ENCODE assay signal across 20 mouse cellular contexts in the genomic region with DNA sequence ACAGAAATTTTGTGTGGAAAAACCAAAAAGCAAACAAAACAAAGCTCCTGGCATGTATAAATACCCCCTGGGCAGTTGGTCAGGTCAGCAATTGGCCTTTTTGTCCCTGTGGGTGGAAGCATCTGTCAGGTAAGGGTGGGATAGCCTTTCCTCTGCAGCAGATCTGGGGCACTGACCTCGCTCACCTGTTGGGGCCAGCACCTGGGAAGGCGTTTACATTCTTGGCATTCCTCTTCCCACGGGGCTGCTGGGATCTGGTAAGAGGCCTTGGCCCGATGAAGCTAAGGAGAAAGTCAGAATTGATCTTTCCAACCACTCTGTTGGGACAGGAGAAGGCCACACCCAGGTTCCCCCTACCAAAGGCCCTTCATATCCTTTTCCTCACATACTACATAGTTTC. TPM values are rescaled to one million over a fixed set of nuclear protein-coding genes. Genes with fewer than 3 reads are reported as not detected.
DNase-seq lines count a peak whose midpoint lies in the region; ATAC-seq and TF ChIP-seq lines count a peak whose summit lies in the region.
"Had no signal": no experiment of that assay in that cellular context is flagged by ENCODE, and none has a peak within 500 bp of the region (broad histone marks: within the 10 kb centered on the region; RNA-seq: fewer than 3 reads in every experiment).

No protein-coding gene starts in this region.

- 0 out of 2 replicates have a peak, but pooled peaks cover 5% of the 10 kb centered on the region for H3K27me3 ChIP-seq in forebrain, embryonic 13.5 days
- H3K27me3 ChIP-seq in forebrain, embryonic 15.5 days = no peaks in the 10 kb centered on the region
- no peaks in the 10 kb centered on the region for H3K27me3 ChIP-seq in liver, postnatal 0 days (ENCODE audit: insufficient read depth, low read length)
- H3K27me3 ChIP-seq in liver, embryonic 11.5 days (replicated peaks; ENCODE audit: control insufficient read depth, insufficient read depth, low read length) = peaks cover 2% of the 10 kb centered on the region; the same call in 1 of the 2 replicates
- H3K27me3 ChIP-seq in neural tube, embryonic 11.5 days (ENCODE audit: control insufficient read depth, insufficient read depth, low read length) = no peaks in the 10 kb centered on the region
- H3K27me3 ChIP-seq in neural tube, embryonic 15.5 days (replicated peaks) = peaks cover 5% of the 10 kb centered on the region
- H3K27me3 ChIP-seq in hindbrain, embryonic 13.5 days = peaks cover 22% of the 10 kb centered on the region

- no peak for TF ChIP-seq EP300 in liver, postnatal 0 days (IDR thresholded peaks at IDR 0.05; ENCODE audit: low read depth)

- no peak for DNase-seq in liver, postnatal 0 days
- no peak for DNase-seq in liver, embryonic 11.5 days (ENCODE audit: low spot score)
- peak; percentile 8 for DNase-seq in neural tube, embryonic 11.5 days (ENCODE audit: low spot score)
- peak; percentile 39 for DNase-seq in yolk sac, embryonic 10.5 days (ENCODE audit: low spot score)
- DNase-seq: adrenal gland, postnatal 14 days; cerebellum, adult 8-10 months; heart, postnatal 36 days; thymus, adult 18-20 months had no signal

- H3K4me1 ChIP-seq in forebrain, embryonic 13.5 days = peaks cover 36% of the 10 kb centered on the region
- H3K4me1 ChIP-seq in forebrain, embryonic 15.5 days = peaks cover 21% of the 10 kb centered on the region
- H3K4me1 ChIP-seq in liver, postnatal 0 days (ENCODE audit: insufficient read depth) = peaks cover 39% of the 10 kb centered on the region
- H3K4me1 ChIP-seq in liver, embryonic 11.5 days (replicated peaks; ENCODE audit: control insufficient read depth, insufficient read depth, low read length) = peaks cover 33% of the 10 kb centered on the region
- peaks cover 44% of the 10 kb centered on the region for H3K4me1 ChIP-seq in neural tube, embryonic 11.5 days (ENCODE audit: control insufficient read depth, insufficient read depth, low read length)
- H3K4me1 ChIP-seq in neural tube, embryonic 15.5 days = peaks cover 21% of the 10 kb centered on the region
- peaks cover 46% of the 10 kb centered on the region for H3K4me1 ChIP-seq in hindbrain, embryonic 13.5 days (replicated peaks)

- H3K9me3 ChIP-seq in forebrain, embryonic 13.5 days (replicated peaks) = no peaks in the 10 kb centered on the region
- no peaks in the 10 kb centered on the region for H3K9me3 ChIP-seq in forebrain, embryonic 15.5 days
- no peaks in the 10 kb centered on the region for H3K9me3 ChIP-seq in liver, postnatal 0 days (ENCODE audit: low read length)
- no peaks in the 10 kb centered on the region for H3K9me3 ChIP-seq in liver, embryonic 11.5 days (ENCODE audit: control insufficient read depth, low read length)
- no peaks in the 10 kb centered on the region for H3K9me3 ChIP-seq in neural tube, embryonic 11.5 days (ENCODE audit: control insufficient read depth, low read length)
- no peaks in the 10 kb centered on the region for H3K9me3 ChIP-seq in neural tube, embryonic 15.5 days (replicated peaks)
- no peaks in the 10 kb centered on the region for H3K9me3 ChIP-seq in hindbrain, embryonic 13.5 days
- H3K9me3 ChIP-seq: embryonic facial prominence, embryonic 12.5 days; heart, embryonic 15.5 days; limb, embryonic 10.5 days; liver, embryonic 12.5 days; lung, embryonic 15.5 days had no signal

- WGBS in forebrain, embryonic 13.5 days = 50% methylated on average over 4 of the region's 4 CpGs
- 61% methylated on average over 4 of the region's 4 CpGs for WGBS in forebrain, embryonic 15.5 days
- WGBS in liver, postnatal 0 days (ENCODE audit: insufficient replicate concordance) = 66% methylated on average over 4 of the region's 4 CpGs
- 53% methylated on average over 4 of the region's 4 CpGs for WGBS in liver, embryonic 11.5 days
- WGBS in neural tube, embryonic 11.5 days = 47% methylated on average over 4 of the region's 4 CpGs
- WGBS in neural tube, embryonic 15.5 days = 61% methylated on average over 4 of the region's 4 CpGs
- 43% methylated on average over 4 of the region's 4 CpGs for WGBS in hindbrain, embryonic 13.5 days

- 0 out of 2 replicates have a peak overlapping the region, but pooled peaks have one; percentile 81 for H3K27ac ChIP-seq in forebrain, embryonic 13.5 days
- H3K27ac ChIP-seq in forebrain, embryonic 15.5 days (replicated peaks) = no peak overlapping the region
- 0 out of 2 replicates have a peak overlapping the region, but pooled peaks have one; percentile 0 for H3K27ac ChIP-seq in liver, postnatal 0 days (ENCODE audit: low read depth)
- H3K27ac ChIP-seq in liver, embryonic 11.5 days (ENCODE audit: low read depth, low read length) = no peak overlapping the region
- H3K27ac ChIP-seq in neural tube, embryonic 11.5 days (ENCODE audit: low read depth, low read length) = no peak overlapping the region
- H3K27ac ChIP-seq in neural tube, embryonic 15.5 days (replicated peaks) = no peak overlapping the region
- no peak overlapping the region for H3K27ac ChIP-seq in hindbrain, embryonic 13.5 days
- H3K27ac ChIP-seq: heart, embryonic 15.5 days; liver, embryonic 12.5 days; macrophage had no signal

- H3K36me3 ChIP-seq in forebrain, embryonic 13.5 days (ENCODE audit: poor library complexity, severe bottlenecking) = no peaks in the 10 kb centered on the region
- H3K36me3 ChIP-seq in forebrain, embryonic 15.5 days = no peaks in the 10 kb centered on the region
- H3K36me3 ChIP-seq in liver, postnatal 0 days (replicated peaks; ENCODE audit: insufficient read depth, low read length) = no peaks in the 10 kb centered on the region
- H3K36me3 ChIP-seq in liver, embryonic 11.5 days (ENCODE audit: control insufficient read depth, insufficient read depth, low read length) = no peaks in the 10 kb centered on the region
- no peaks in the 10 kb centered on the region; the same call in 1 of the 2 replicates for H3K36me3 ChIP-seq in neural tube, embryonic 11.5 days (ENCODE audit: control insufficient read depth, insufficient read depth, low read length)
- no peaks in the 10 kb centered on the region for H3K36me3 ChIP-seq in neural tube, embryonic 15.5 days
- H3K36me3 ChIP-seq in hindbrain, embryonic 13.5 days = no peaks in the 10 kb centered on the region
- H3K36me3 ChIP-seq: embryonic facial prominence, embryonic 12.5 days; heart, embryonic 15.5 days; limb, embryonic 10.5 days; liver, embryonic 12.5 days; lung, embryonic 15.5 days had no signal

- no peak overlapping the region for H3K4me3 ChIP-seq in forebrain, embryonic 13.5 days
- no peak overlapping the region for H3K4me3 ChIP-seq in forebrain, embryonic 15.5 days
- H3K4me3 ChIP-seq in liver, postnatal 0 days (ENCODE audit: low read depth, low read length) = no peak overlapping the region
- no peak overlapping the region for H3K4me3 ChIP-seq in liver, embryonic 11.5 days (ENCODE audit: low read depth, low read length)
- no peak overlapping the region for H3K4me3 ChIP-seq in neural tube, embryonic 11.5 days (ENCODE audit: low read depth, low read length)
- H3K4me3 ChIP-seq in neural tube, embryonic 15.5 days (replicated peaks) = no peak overlapping the region
- H3K4me3 ChIP-seq in hindbrain, embryonic 13.5 days = no peak overlapping the region
- H3K4me3 ChIP-seq: embryonic facial prominence, embryonic 12.5 days; heart, embryonic 15.5 days; liver, embryonic 12.5 days; lung, embryonic 15.5 days had no signal

- H3K4me2 ChIP-seq in forebrain, embryonic 13.5 days = no peak overlapping the region
- H3K4me2 ChIP-seq in forebrain, embryonic 15.5 days (replicated peaks) = no peak overlapping the region
- no peak overlapping the region; the same call in 1 of the 2 replicates for H3K4me2 ChIP-seq in liver, postnatal 0 days (ENCODE audit: low read depth, low read length)
- H3K4me2 ChIP-seq in liver, embryonic 11.5 days = no peak overlapping the region
- H3K4me2 ChIP-seq in neural tube, embryonic 11.5 days (ENCODE audit: low read depth) = no peak overlapping the region
- no peak overlapping the region for H3K4me2 ChIP-seq in neural tube, embryonic 15.5 days
- H3K4me2 ChIP-seq in hindbrain, embryonic 13.5 days = no peak overlapping the region

- no peak overlapping the region for H3K9ac ChIP-seq in forebrain, embryonic 13.5 days
- no peak overlapping the region for H3K9ac ChIP-seq in forebrain, embryonic 15.5 days (replicated peaks)
- H3K9ac ChIP-seq in liver, postnatal 0 days (replicated peaks) = no peak overlapping the region
- H3K9ac ChIP-seq in liver, embryonic 11.5 days (ENCODE audit: low read depth, low read length) = no peak overlapping the region
- H3K9ac ChIP-seq in neural tube, embryonic 11.5 days (ENCODE audit: low read length) = no peak overlapping the region
- H3K9ac ChIP-seq in neural tube, embryonic 15.5 days (replicated peaks) = no peak overlapping the region
- no peak overlapping the region for H3K9ac ChIP-seq in hindbrain, embryonic 13.5 days
- H3K9ac ChIP-seq: embryonic facial prominence, embryonic 12.5 days; heart, embryonic 15.5 days; liver, embryonic 12.5 days; lung, embryonic 15.5 days had no signal

- no peak for TF ChIP-seq CTCF in liver, postnatal 0 days (IDR thresholded peaks at IDR 0.05; ENCODE audit: low read depth)

- no peak for ATAC-seq in forebrain, embryonic 13.5 days
- ATAC-seq in forebrain, embryonic 15.5 days (replicated peaks) = no peak
- ATAC-seq in liver, postnatal 0 days = no peak
- ATAC-seq in liver, embryonic 11.5 days (replicated peaks; ENCODE audit: low FRiP score) = no peak
- no peak for ATAC-seq in neural tube, embryonic 11.5 days (ENCODE audit: insufficient read depth, low FRiP score, low TSS enrichment)
- ATAC-seq in neural tube, embryonic 15.5 days (ENCODE audit: low FRiP score) = no peak
- ATAC-seq in hindbrain, embryonic 13.5 days (ENCODE audit: low FRiP score) = no peak
- ATAC-seq: CD4-positive, CD25-positive, alpha-beta regulatory T cell, adult 4 months; intestine, embryonic 16.5 days; liver, embryonic 12.5 days had no signal

RNA-seq across cellular contexts. Expression of a gene that starts 7.1 kb away (rescaled TPM):
- 2.6 and 2.9 TPM in 2 replicates for polyA plus RNA-seq in forebrain, embryonic 13.5 days (2015; fragmentation: Nextera tagmentation; extraction: Ambion mirVana)
- polyA plus RNA-seq in forebrain, embryonic 15.5 days (2015; fragmentation: Nextera tagmentation; extraction: Ambion mirVana) = 1.8 and 2.4 TPM in 2 replicates
- polyA plus RNA-seq in liver, postnatal 0 days (2015; fragmentation: Nextera tagmentation; extraction: Ambion mirVana) = 4.3 and 6.0 TPM in 2 replicates
- polyA plus RNA-seq in liver, embryonic 11.5 days (2014; fragmentation: Nextera tagmentation; extraction: Ambion mirVana) = 3.5 and 3.8 TPM in 2 replicates
- 11.8 TPM in 2 replicates for polyA plus RNA-seq in neural tube, embryonic 11.5 days (2014; fragmentation: Nextera tagmentation; extraction: Ambion mirVana)
- polyA plus RNA-seq in neural tube, embryonic 15.5 days (2015; fragmentation: Nextera tagmentation; extraction: Ambion mirVana) = 2.0 and 3.0 TPM in 2 replicates
- polyA plus RNA-seq in hindbrain, embryonic 13.5 days (2015; fragmentation: Nextera tagmentation; extraction: Ambion mirVana) = 1.8 and 4.3 TPM in 2 replicates

RNA-seq across cellular contexts. Expression of a gene that starts 37.6 kb away (rescaled TPM):
- 13.1 and 13.2 TPM in 2 replicates for polyA plus RNA-seq in forebrain, embryonic 13.5 days (2015; fragmentation: Nextera tagmentation; extraction: Ambion mirVana)
- polyA plus RNA-seq in forebrain, embryonic 15.5 days (2015; fragmentation: Nextera tagmentation; extraction: Ambion mirVana) = 12.0 and 14.6 TPM in 2 replicates
- 10.7 and 14.6 TPM in 2 replicates for polyA plus RNA-seq in liver, postnatal 0 days (2015; fragmentation: Nextera tagmentation; extraction: Ambion mirVana)
- 17.8 and 20.9 TPM in 2 replicates for polyA plus RNA-seq in liver, embryonic 11.5 days (2014; fragmentation: Nextera tagmentation; extraction: Ambion mirVana)
- polyA plus RNA-seq in neural tube, embryonic 11.5 days (2014; fragmentation: Nextera tagmentation; extraction: Ambion mirVana) = 18.7 and 21.6 TPM in 2 replicates
- 8.0 and 15.4 TPM in 2 replicates for polyA plus RNA-seq in neural tube, embryonic 15.5 days (2015; fragmentation: Nextera tagmentation; extraction: Ambion mirVana)
- 10.6 and 11.0 TPM in 2 replicates for polyA plus RNA-seq in hindbrain, embryonic 13.5 days (2015; fragmentation: Nextera tagmentation; extraction: Ambion mirVana)

RNA-seq across cellular contexts. Expression of a gene that starts 59.5 kb away (rescaled TPM):
- 83.9 and 86.1 TPM in 2 replicates for polyA plus RNA-seq in forebrain, embryonic 13.5 days (2015; fragmentation: Nextera tagmentation; extraction: Ambion mirVana)
- polyA plus RNA-seq in forebrain, embryonic 15.5 days (2015; fragmentation: Nextera tagmentation; extraction: Ambion mirVana) = 62.9 and 63.2 TPM in 2 replicates
- 24.2 and 26.9 TPM in 2 replicates for polyA plus RNA-seq in liver, postnatal 0 days (2015; fragmentation: Nextera tagmentation; extraction: Ambion mirVana)
- polyA plus RNA-seq in liver, embryonic 11.5 days (2014; fragmentation: Nextera tagmentation; extraction: Ambion mirVana) = 52.3 and 53.2 TPM in 2 replicates
- 50.6 and 54.6 TPM in 2 replicates for polyA plus RNA-seq in neural tube, embryonic 11.5 days (2014; fragmentation: Nextera tagmentation; extraction: Ambion mirVana)
- 44.3 and 52.4 TPM in 2 replicates for polyA plus RNA-seq in neural tube, embryonic 15.5 days (2015; fragmentation: Nextera tagmentation; extraction: Ambion mirVana)
- polyA plus RNA-seq in hindbrain, embryonic 13.5 days (2015; fragmentation: Nextera tagmentation; extraction: Ambion mirVana) = 58.4 and 61.6 TPM in 2 replicates

Comparison
In these comparisons a context has a peak if more than half of its experiments do, and no peak if none do; other contexts are left out.
1. H3K27ac ChIP-seq: peak in forebrain, embryonic 13.5 days (single experiment) and liver, postnatal 0 days (single experiment); none in forebrain, embryonic 15.5 days (single experiment), liver, embryonic 11.5 days (single experiment), neural tube, embryonic 11.5 days (single experiment), neural tube, embryonic 15.5 days (single experiment) and hindbrain, embryonic 13.5 days (single experiment).
2. DNase-seq: peak in neural tube, embryonic 11.5 days (single experiment) and yolk sac, embryonic 10.5 days (single experiment); none in liver, postnatal 0 days (single experiment) and liver, embryonic 11.5 days (single experiment).